Mouse (Mus musculus): ENCODE results near the gene B3galt4. TPM values are rescaled to one million over a fixed set of nuclear protein-coding genes. Genes with fewer than 3 reads are reported as not detected.
A peak's percentile ranks its signal among the peaks of the same experiment; 100 is the strongest.
"Not testable (repeated sequence)": the region's sequence is repeated elsewhere in the genome, so short reads cannot be mapped to it uniquely, and the experiment has no call there.

B3galt4 gene
- total and polyA plus RNA-seq, 2 experiments from 2014 or later, result 9.8 to 11.7 TPM

- ATAC-seq (no peak), DNase-seq (no peak)
- Histone ChIP-seq H3K4me3 (ENCODE audit: low read depth, low read length) (no peak overlapping the region), H3K9me3 (ENCODE audit: low read length) (no peaks in the 10 kb centered on the region), H3K27me3 (ENCODE audit: insufficient read depth, low read length) (no peaks in the 10 kb centered on the region), H3K4me1 (ENCODE audit: insufficient read depth) (no peaks in the 10 kb centered on the region), H3K4me2 (ENCODE audit: low read depth) (no peak overlapping the region), H3K9ac (no peak overlapping the region), H3K36me3 (ENCODE audit: insufficient read depth) (no peaks in the 10 kb centered on the region), H3K27ac (ENCODE audit: low read depth, low read length) (no peak overlapping the region)
- WGBS, result 70% methylated on average over 3 of the region's 3 CpGs
- TF ChIP-seq CTCF (IDR thresholded peaks at IDR 0.05; ENCODE audit: low read depth), result no peak
These were observed 44.4 kb upstream of the B3galt4 start for GRCm38 (mm10) chr17:33995651-33996050.

- no peak overlapping the region for H3K4me3 ChIP-seq (ENCODE audit: low read depth, low read length)
- DNase-seq (no peak), ATAC-seq (no peak)
- H3K27me3 ChIP-seq (ENCODE audit: insufficient read depth, low read length), result no peaks in the 10 kb centered on the region
- no peak overlapping the region for H3K9ac ChIP-seq
- no peaks in the 10 kb centered on the region for H3K36me3 ChIP-seq (ENCODE audit: insufficient read depth)
- no peak overlapping the region for H3K4me2 ChIP-seq (ENCODE audit: low read depth)
- no peaks in the 10 kb centered on the region for H3K9me3 ChIP-seq (ENCODE audit: low read length)
- TF ChIP-seq CTCF (IDR thresholded peaks at IDR 0.05; ENCODE audit: low read depth), result no peak
- H3K4me1 ChIP-seq (ENCODE audit: insufficient read depth), result no peaks in the 10 kb centered on the region
- no peak overlapping the region for H3K27ac ChIP-seq (ENCODE audit: low read depth, low read length)
- 92% methylated on average over 8 of the region's 8 CpGs for WGBS
These were observed 43.7 kb upstream of the B3galt4 start for GRCm38 (mm10) chr17:33994959-33995358.

- no peak overlapping the region for H3K4me2 ChIP-seq (ENCODE audit: low read depth)
- H3K9ac ChIP-seq, result no peak overlapping the region
- peak; percentile 91 for TF ChIP-seq CTCF (IDR thresholded peaks at IDR 0.05; ENCODE audit: low read depth)
- H3K9me3 ChIP-seq (ENCODE audit: low read length), result no peaks in the 10 kb centered on the region
- peak; percentile 87 for DNase-seq
- no peaks in the 10 kb centered on the region for H3K4me1 ChIP-seq (ENCODE audit: insufficient read depth)
- ATAC-seq, result peak; percentile 79
- no peak overlapping the region for H3K27ac ChIP-seq (ENCODE audit: low read depth, low read length)
- H3K36me3 ChIP-seq (ENCODE audit: insufficient read depth), result no peaks in the 10 kb centered on the region
- H3K4me3 ChIP-seq (ENCODE audit: low read depth, low read length), result no peak overlapping the region
- 36% methylated on average over 10 of the region's 10 CpGs for WGBS
- no peaks in the 10 kb centered on the region for H3K27me3 ChIP-seq (ENCODE audit: insufficient read depth, low read length)
These were observed 40.7 kb upstream of the B3galt4 start for GRCm38 (mm10) chr17:33991788-33992664.

GRCm38 (mm10) chr17:33982136-33982535 lies 30.8 kb upstream of the B3galt4 start:
- H3K4me3 ChIP-seq (ENCODE audit: low read depth, low read length), result peak overlapping the region; percentile 43; the same call in 1 of the 2 replicates
- peak; percentile 68 for DNase-seq
- not testable (repeated sequence) for H3K27me3 ChIP-seq (ENCODE audit: insufficient read depth, low read length); H3K27ac ChIP-seq (ENCODE audit: low read depth, low read length); H3K9ac ChIP-seq; H3K36me3 ChIP-seq (ENCODE audit: insufficient read depth); ATAC-seq; H3K4me1 ChIP-seq (ENCODE audit: insufficient read depth); H3K9me3 ChIP-seq (ENCODE audit: low read length)
- TF ChIP-seq CTCF (IDR thresholded peaks at IDR 0.05; ENCODE audit: low read depth), result peak; percentile 90
- H3K4me2 ChIP-seq (ENCODE audit: low read depth), result peak overlapping the region; percentile 55
- WGBS, result 11% methylated on average over 8 of the region's 8 CpGs

GRCm38 (mm10) chr17:33981192-33981909 lies 30.1 kb upstream of the B3galt4 start:
- DNase-seq (peak; percentile 97), ATAC-seq (peak; percentile 95)
- H3K9me3 ChIP-seq (ENCODE audit: low read length); H3K4me1 ChIP-seq (ENCODE audit: insufficient read depth); H3K36me3 ChIP-seq (ENCODE audit: insufficient read depth); H3K27me3 ChIP-seq (ENCODE audit: insufficient read depth, low read length): not testable (repeated sequence)
- 1% methylated on average over 27 of the region's 27 CpGs for WGBS
- Histone ChIP-seq H3K27ac (ENCODE audit: low read depth, low read length) (peak overlapping the region; percentile 85), H3K9ac (peak overlapping the region; percentile 53), H3K4me2 (ENCODE audit: low read depth) (peak overlapping the region; percentile 55), H3K4me3 (ENCODE audit: low read depth, low read length) (peak overlapping the region; percentile 43)
- peak; percentile 82 for TF ChIP-seq CTCF (IDR thresholded peaks at IDR 0.05; ENCODE audit: low read depth)

GRCm38 (mm10) chr17:33980181-33981035 lies 29.1 kb upstream of the B3galt4 start:
- no peaks in the 10 kb centered on the region for H3K9me3 ChIP-seq (ENCODE audit: low read length)
- ATAC-seq, result peak; percentile 44
- H3K9ac ChIP-seq, result peak overlapping the region; percentile 39; the same call in 1 of the 2 replicates
- H3K4me3 ChIP-seq (ENCODE audit: low read depth, low read length), result no peak overlapping the region
- no peak for DNase-seq
- WGBS, result 76% methylated on average over 19 of the region's 19 CpGs
- no peaks in the 10 kb centered on the region for H3K36me3 ChIP-seq (ENCODE audit: insufficient read depth)
- H3K27me3 ChIP-seq (ENCODE audit: insufficient read depth, low read length), result peaks cover 9% of the 10 kb centered on the region
- H3K27ac ChIP-seq (ENCODE audit: low read depth, low read length), result peak overlapping the region; percentile 54
- H3K4me2 ChIP-seq (ENCODE audit: low read depth), result peak overlapping the region; percentile 33
- TF ChIP-seq CTCF (IDR thresholded peaks at IDR 0.05; ENCODE audit: low read depth), result no peak
- 0 out of 2 replicates have a peak, but pooled peaks cover 4% of the 10 kb centered on the region for H3K4me1 ChIP-seq (ENCODE audit: insufficient read depth)

Measured in forebrain, postnatal 0 days (tissue).